Mouse (Mus musculus) CD8-positive naive resting alpha-beta T cell, adult 2 months (primary cell): Measurements from ENCODE around the gene Itgb3.

Experiments
- DNase-seq, 2 experiments: peaks; one replicate each; pipeline ENCODE4 v3.0.0; 2022; ENCODE audit warnings: low read depth in 2 of 2, low spot score in 2 of 2

The Itgb3 gene

GRCm38 (mm10) chr11:104619084-104620022 is 11.6 kb downstream of the Itgb3 start:
- DNase-seq = no peak

- no peak for DNase-seq
These were observed 14.5 kb downstream of the Itgb3 start for GRCm38 (mm10) chr11:104622040-104622962.

DNA sequence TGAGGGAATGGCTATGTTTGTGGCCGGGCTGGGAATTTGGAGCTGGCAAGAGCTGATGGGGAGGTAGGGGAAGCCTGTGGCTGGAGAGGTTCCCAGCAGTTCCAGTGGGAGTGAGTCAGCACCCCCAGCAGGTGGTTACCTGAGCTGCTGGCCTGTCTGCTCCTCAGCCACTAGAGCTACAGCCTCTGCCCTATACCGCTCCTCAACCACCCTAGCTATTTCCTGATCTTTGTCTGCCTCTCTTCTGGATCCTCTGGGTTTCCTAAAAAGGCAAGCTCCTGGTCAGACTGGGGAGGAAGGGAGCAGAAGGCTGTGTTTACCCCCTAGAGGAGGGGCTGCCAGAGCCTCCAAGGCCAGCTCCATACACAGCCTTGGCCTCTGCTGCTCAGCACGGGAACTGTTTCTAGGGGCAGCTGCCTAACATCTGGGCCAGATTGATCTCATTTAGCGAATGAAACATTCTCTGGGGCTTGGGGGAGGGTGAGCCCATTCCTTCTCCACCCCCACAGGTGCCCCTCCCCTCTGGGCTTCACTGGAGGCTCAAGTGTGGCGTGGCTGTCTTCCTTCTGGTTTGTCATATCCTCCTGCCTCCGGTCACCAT is 17.1 kb downstream of the Itgb3 start:
- DNase-seq = no peak

DNA sequence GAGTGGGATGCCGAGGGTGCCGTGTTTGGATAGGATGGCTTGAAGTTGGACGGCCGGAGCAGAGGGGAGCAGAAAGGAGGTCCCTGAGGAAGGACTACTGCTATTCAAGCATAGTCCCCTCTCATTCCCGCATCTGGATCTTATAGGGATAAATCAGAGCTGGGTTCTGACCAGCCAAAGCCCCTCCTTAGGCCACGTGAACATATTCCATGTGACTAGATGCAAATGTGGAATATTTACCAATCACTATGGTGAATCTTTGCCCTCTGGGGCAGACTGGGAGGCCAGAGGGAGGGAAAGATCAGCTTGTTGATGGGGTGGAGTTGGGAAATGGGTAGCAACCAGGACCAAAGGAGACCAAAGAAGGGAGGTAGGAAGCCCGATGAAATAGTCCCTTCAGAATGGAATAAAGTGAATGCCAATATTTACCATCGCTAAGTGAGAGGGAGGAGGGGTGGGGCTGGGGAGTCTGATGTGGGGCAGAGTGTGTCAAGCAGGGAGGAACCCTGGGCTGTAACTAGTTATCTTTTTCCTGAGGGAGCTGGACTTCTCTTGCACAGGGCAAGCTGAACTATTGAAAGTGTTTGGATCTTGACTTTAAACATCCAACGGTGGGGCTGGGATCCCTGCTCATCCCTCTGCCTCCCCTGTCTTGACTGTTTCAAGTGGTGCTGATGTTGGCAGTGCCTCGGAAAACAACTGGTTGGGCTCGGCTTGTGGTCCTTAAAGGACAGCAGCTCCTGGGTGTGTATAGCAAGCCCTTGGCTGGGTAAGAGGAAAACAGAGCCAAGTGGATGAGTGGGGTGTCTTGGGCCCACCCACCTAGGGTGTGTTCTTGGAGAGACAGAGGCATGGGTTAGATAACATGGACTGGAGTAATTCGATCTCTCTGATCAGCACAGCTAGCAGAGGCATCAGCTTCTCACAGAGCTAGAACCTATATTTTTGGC is 17.9 kb downstream of the Itgb3 start:
- no peak for DNase-seq

GRCm38 (mm10) chr11:104626635-104627034 is 18.8 kb downstream of the Itgb3 start:
- no peak for DNase-seq

DNA sequence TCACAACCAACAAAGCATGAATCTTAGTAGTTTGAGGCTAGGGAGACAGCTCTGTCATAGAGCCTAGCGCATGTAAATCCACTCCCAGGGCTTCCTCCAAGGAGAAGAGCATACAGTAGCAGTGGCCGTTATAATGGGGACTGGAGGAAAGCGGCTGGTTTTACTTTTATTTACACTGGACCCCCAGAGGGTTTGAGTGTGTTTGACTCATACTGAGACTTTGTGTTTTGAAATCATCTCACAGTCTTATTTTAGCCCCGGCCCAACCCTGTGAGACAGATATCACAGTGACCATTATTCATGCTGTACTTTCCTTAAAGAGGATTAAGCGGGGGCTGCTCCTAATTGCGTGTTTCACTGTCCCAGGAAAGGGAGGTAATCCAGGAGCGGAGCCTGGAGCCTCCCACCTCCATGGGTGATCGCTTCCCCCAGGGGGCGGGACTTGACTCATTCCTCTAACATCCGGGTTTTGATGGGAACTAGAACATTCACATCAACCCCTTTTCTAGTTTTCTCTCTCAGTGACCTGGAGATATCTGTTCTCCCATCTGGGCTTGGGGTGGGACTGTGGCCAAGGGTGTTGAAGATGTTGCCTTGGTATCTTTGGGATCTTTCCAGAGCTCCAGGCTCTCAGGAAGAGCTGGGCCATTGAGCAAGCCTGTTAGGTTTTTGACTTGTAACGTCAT is 20.0 kb downstream of the Itgb3 start:
- no peak for DNase-seq

DNA sequence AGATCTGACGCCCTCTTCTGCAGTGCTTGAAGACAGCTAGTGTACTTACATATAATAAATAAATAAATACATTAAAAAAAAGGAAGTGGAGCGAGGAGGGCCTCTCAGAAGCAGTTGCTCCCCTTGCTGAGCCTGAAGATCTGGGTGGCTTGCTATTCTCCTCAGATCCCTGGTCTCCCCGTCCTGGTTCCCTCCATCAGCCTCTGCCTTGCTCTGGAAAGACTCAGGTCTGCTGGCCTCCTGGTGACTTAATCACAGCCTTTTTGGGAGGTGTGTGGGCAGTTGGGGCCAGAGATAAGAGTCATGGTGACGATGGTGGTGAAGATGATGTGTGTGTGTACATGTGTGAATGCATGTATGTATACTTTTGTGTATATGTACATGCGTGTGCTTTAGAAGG is 20.8 kb downstream of the Itgb3 start:
- DNase-seq = no peak

- peak; percentile 65 to 69 for DNase-seq
These were observed 22.5 kb downstream of the Itgb3 start for GRCm38 (mm10) chr11:104630185-104630835.

- DNase-seq = peak; percentile 35 to 46
These were observed 23.5 kb downstream of the Itgb3 start for GRCm38 (mm10) chr11:104631306-104631705.

- no peak for DNase-seq
These were observed 29.2 kb downstream of the Itgb3 start for GRCm38 (mm10) chr11:104637010-104637409.

DNA sequence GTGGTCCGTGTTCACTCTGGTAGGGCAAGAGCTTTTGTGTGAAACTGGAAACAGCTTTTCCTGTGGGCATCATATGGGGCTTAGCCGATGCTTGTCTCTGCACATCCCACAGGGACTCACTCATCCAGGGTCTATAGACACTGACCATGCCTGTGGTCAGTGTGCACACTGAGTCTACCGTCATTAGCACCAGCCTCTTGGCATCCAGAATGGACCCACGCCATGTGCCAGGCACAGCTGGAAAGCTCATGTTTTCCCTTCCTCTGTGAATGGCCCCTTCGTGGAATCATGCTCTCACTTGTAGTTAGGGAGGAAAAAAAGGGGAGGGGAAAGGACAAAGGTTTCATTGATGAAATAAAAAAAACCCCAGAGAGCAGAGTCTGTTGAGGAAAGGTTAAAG is 30.2 kb downstream of the Itgb3 start:
- DNase-seq = no peak

DNA sequence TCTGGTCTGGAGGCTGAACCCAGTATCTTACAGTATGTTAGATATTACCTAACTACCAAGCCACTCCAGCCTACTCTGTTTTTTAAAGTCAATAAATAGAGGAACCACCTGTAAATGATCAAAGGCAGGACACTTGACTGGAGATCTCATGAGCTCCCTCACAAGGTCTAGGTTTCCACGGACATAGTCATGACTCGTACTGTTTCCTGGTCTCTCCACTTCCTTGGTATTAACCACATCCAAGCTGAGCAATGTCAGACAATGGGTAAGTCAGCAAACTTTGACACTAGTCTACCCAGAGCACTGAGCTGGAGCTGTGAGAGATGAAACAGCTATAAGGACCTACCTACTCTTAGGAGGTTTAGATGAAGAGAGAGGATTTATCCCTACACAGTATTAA is 31.1 kb downstream of the Itgb3 start:
- no peak for DNase-seq

- DNase-seq = no peak
These were observed 31.8 kb downstream of the Itgb3 start for GRCm38 (mm10) chr11:104639634-104640033.

DNA sequence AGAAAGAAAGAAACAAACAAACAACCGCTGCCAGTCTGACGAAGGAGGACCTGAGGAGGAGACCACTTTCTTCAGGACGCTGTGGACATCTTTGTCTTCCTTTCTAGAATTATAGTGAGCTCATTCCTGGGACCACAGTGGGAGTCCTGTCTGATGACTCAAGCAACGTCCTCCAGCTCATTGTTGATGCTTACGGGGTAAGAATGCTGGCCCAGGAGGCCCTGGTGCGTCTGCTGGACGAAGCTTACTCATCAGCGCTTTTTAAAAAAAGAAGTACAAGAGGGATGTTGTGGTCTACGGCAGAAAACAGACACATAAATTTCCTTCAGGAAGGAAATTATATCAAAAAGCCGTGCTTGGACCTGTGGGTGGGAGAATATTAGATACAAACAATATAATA is 33.1 kb downstream of the Itgb3 start:
- DNase-seq = no peak

GRCm38 (mm10) chr11:104643236-104643635 is 35.4 kb downstream of the Itgb3 start:
- DNase-seq = no peak

DNA sequence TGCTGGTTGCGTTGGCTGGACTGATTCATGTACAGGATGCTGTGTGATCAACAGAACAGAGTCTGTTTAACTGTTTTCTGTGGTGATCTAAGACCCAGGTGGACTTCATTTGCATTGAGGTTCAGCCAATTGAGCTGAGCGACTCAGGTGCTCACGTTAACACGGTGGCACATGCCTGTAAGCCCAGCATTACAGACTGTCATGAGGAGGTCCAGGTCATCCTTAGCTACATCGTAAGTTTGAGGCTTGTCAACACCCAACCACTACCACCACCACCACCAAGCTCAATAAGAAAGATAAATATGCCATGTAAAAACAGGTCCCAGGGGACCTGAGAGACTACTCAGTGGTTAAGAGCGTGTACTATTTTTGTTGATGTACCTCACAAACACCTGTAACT is 37.6 kb downstream of the Itgb3 start:
- DNase-seq = no peak

GRCm38 (mm10) chr11:104646173-104646572 is 38.4 kb downstream of the Itgb3 start:
- DNase-seq = no peak

GRCm38 (mm10) chr11:104646611-104647010 is 38.8 kb downstream of the Itgb3 start:
- DNase-seq = no peak

DNA sequence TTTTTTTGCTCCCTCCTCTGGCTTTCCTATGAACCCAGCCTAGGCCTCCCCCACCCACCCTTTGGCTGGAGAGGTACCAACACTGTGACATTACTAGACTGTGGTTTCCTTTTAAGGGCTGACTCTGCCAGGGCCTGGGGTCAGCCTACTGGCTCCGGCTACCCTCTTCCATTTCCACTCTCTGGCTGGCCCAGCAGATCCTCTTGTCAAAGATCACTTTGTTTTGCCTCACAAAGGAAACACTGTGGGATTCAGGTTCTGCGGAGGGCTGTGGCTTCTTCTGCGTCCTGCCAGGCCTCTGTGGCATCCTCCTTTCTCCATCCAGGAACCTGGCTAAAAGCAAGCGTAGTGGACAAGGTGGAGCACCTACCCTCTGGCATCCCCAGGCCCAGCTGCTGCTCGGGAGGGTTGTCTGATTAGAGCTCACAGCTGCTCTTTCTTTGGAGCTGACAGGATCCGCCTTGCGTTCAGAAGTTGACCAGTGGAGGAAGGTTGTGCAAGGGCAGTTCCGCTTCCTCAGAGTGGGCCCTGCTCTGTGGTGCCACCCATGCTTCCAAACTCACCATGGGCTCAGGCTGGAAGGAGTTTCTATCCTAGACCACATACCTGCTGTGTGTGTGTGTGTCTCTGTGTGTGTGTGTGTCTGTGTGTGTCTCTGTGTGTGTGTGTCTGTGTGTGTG is 39.5 kb downstream of the Itgb3 start:
- DNase-seq = no peak
